Mouse (Mus musculus): ENCODE measurements around the gene Tnrc6c. TPM values are rescaled to one million over a fixed set of nuclear protein-coding genes. Genes with fewer than 3 reads are reported as not detected.
A peak's percentile ranks its signal among the peaks of the same experiment; 100 is the strongest.

The Tnrc6c gene
- total and polyA plus RNA-seq, 2 experiments from 2014 or later, result 26.5 to 79.8 TPM

DNA sequence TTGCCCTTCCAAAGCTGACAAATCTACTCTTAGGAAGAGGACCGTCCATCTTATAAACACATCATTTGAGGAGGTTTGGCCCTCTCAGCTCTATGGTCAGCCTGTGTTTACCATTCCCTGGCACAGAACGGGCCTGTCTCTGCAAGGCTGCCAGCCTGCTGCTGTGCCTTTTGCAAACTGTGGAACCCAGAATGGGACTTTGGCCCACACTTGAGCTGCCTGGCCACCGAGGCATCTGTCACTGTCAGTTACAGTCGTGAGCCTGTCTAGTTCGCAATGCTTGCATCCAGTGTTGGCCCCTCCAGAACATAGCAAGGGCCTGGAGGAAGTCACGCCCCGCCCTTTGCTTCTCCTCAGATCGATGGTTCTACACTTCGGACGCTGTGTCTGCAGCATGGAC is 105.2 kb downstream of the Tnrc6c start:
- TF ChIP-seq CTCF (IDR thresholded peaks at IDR 0.05), result no peak
- Histone ChIP-seq H3K4me2 (ENCODE audit: low read depth, low read length, poor library complexity, severe bottlenecking) (no peak overlapping the region), H3K4me1 (ENCODE audit: insufficient read depth, low read length) (no peaks in the 10 kb centered on the region), H3K27me3 (ENCODE audit: insufficient read depth, low read length) (no peaks in the 10 kb centered on the region), H3K9me3 (ENCODE audit: low read length) (no peaks in the 10 kb centered on the region), H3K36me3 (ENCODE audit: insufficient read depth, low read length) (peaks cover 70% of the 10 kb centered on the region), H3K9ac (replicated peaks; ENCODE audit: low read length, poor library complexity, severe bottlenecking) (no peak overlapping the region), H3K27ac (ENCODE audit: low read depth, low read length) (no peak overlapping the region), H3K4me3 (ENCODE audit: low read depth, low read length) (no peak overlapping the region)
- no peak for DNase-seq (ENCODE audit: low spot score)
- no peak for ATAC-seq (ENCODE audit: low FRiP score)
- WGBS, result 91% methylated on average over 10 of the region's 10 CpGs

- H3K9ac ChIP-seq (replicated peaks; ENCODE audit: low read length, poor library complexity, severe bottlenecking), result no peak overlapping the region
- H3K9me3 ChIP-seq (ENCODE audit: low read length), result no peaks in the 10 kb centered on the region
- ATAC-seq (ENCODE audit: low FRiP score) (no peak; the same call in 1 of the 2 replicates), DNase-seq (ENCODE audit: low spot score) (no peak)
- 90% methylated on average over 26 of the region's 26 CpGs for WGBS
- no peak overlapping the region for H3K4me2 ChIP-seq (ENCODE audit: low read depth, low read length, poor library complexity, severe bottlenecking)
- H3K27me3 ChIP-seq (ENCODE audit: insufficient read depth, low read length), result no peaks in the 10 kb centered on the region
- no peak overlapping the region for H3K4me3 ChIP-seq (ENCODE audit: low read depth, low read length)
- no peaks in the 10 kb centered on the region for H3K4me1 ChIP-seq (ENCODE audit: insufficient read depth, low read length)
- H3K36me3 ChIP-seq (ENCODE audit: insufficient read depth, low read length), result peaks cover 70% of the 10 kb centered on the region
- no peak for TF ChIP-seq CTCF (IDR thresholded peaks at IDR 0.05)
- H3K27ac ChIP-seq (ENCODE audit: low read depth, low read length), result no peak overlapping the region
Measured at GRCm38 (mm10) chr11:117760374-117761119, 106.5 kb downstream of the Tnrc6c start.

DNA sequence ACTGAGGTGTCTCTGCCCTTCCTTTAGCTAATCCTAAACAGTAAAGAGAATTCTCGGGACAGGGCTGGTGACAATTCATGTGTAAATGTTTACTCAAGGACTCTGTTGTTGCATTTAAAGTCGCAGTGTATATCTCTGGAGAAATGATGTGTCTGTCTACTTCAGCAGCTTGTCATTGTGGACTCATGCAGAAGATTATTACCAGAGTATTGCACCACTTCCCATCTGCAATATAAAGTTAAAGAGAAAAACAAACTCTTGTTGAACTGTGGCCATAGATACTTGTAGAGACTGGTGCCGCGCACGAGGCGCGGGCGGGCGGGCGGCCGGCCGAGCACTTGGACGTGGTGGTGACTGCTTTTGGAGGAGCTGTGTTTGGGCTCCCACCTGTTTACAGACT is 107.7 kb downstream of the Tnrc6c start:
- 91% methylated on average over 13 of the region's 13 CpGs for WGBS
- TF ChIP-seq CTCF (IDR thresholded peaks at IDR 0.05), result no peak

GRCm38 (mm10) chr11:117762246-117762645 is 108.2 kb downstream of the Tnrc6c start:
- H3K4me1 ChIP-seq (ENCODE audit: insufficient read depth, low read length), result no peaks in the 10 kb centered on the region
- no peak overlapping the region for H3K9ac ChIP-seq (replicated peaks; ENCODE audit: low read length, poor library complexity, severe bottlenecking)
- no peaks in the 10 kb centered on the region for H3K27me3 ChIP-seq (ENCODE audit: insufficient read depth, low read length)
- no peak overlapping the region for H3K4me3 ChIP-seq (ENCODE audit: low read depth, low read length)
- H3K9me3 ChIP-seq (ENCODE audit: low read length), result no peaks in the 10 kb centered on the region
- ATAC-seq (ENCODE audit: low FRiP score), result no peak
- WGBS, result 80% methylated on average over 12 of the region's 12 CpGs
- TF ChIP-seq CTCF (IDR thresholded peaks at IDR 0.05), result no peak
- no peak overlapping the region for H3K27ac ChIP-seq (ENCODE audit: low read depth, low read length)
- peaks cover 54% of the 10 kb centered on the region for H3K36me3 ChIP-seq (ENCODE audit: insufficient read depth, low read length)
- H3K4me2 ChIP-seq (ENCODE audit: low read depth, low read length, poor library complexity, severe bottlenecking), result no peak overlapping the region
- DNase-seq (ENCODE audit: low spot score), result no peak

More for the DNA sequence above, 107.7 kb downstream of the Tnrc6c start:
- H3K4me1 ChIP-seq (ENCODE audit: insufficient read depth, low read length), result no peaks in the 10 kb centered on the region
- DNase-seq (ENCODE audit: low spot score), result no peak
- no peak for ATAC-seq (ENCODE audit: low FRiP score)
- H3K27ac ChIP-seq (ENCODE audit: low read depth, low read length), result no peak overlapping the region
- H3K9me3 ChIP-seq (ENCODE audit: low read length), result no peaks in the 10 kb centered on the region
- H3K36me3 ChIP-seq (ENCODE audit: insufficient read depth, low read length), result peaks cover 58% of the 10 kb centered on the region
- no peak overlapping the region for H3K4me2 ChIP-seq (ENCODE audit: low read depth, low read length, poor library complexity, severe bottlenecking)
- H3K4me3 ChIP-seq (ENCODE audit: low read depth, low read length), result no peak overlapping the region
- no peaks in the 10 kb centered on the region for H3K27me3 ChIP-seq (ENCODE audit: insufficient read depth, low read length)
- H3K9ac ChIP-seq (replicated peaks; ENCODE audit: low read length, poor library complexity, severe bottlenecking), result no peak overlapping the region

DNA sequence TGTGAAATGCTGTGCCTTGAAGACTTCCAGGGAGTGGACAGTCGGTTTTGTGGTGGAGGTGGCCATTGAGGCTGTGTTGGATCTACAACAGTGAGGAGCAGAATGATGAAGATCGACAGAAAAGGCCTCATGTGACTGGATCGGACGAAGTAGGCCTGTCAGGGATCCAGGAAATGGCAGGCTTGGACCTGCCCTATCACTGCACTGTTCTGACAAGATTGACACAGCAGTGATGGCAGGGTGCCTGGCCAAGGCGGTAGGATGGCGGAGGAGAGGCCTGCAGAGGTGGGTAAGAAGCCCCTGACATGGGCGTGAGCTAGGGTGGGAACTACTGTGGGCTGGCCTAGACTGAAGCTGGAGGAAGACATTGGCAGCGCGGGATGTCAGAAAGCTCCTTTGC is 110.2 kb downstream of the Tnrc6c start:
- Histone ChIP-seq H3K36me3 (ENCODE audit: insufficient read depth, low read length) (peaks cover 35% of the 10 kb centered on the region), H3K4me1 (ENCODE audit: insufficient read depth, low read length) (no peaks in the 10 kb centered on the region), H3K4me3 (ENCODE audit: low read depth, low read length) (no peak overlapping the region), H3K4me2 (ENCODE audit: low read depth, low read length, poor library complexity, severe bottlenecking) (no peak overlapping the region), H3K27me3 (ENCODE audit: insufficient read depth, low read length) (no peaks in the 10 kb centered on the region), H3K9me3 (ENCODE audit: low read length) (no peaks in the 10 kb centered on the region), H3K27ac (ENCODE audit: low read depth, low read length) (no peak overlapping the region), H3K9ac (replicated peaks; ENCODE audit: low read length, poor library complexity, severe bottlenecking) (no peak overlapping the region)
- no peak for TF ChIP-seq CTCF (IDR thresholded peaks at IDR 0.05)
- DNase-seq (ENCODE audit: low spot score), result no peak
- 91% methylated on average over 9 of the region's 9 CpGs for WGBS
- ATAC-seq (ENCODE audit: low FRiP score), result no peak

DNA sequence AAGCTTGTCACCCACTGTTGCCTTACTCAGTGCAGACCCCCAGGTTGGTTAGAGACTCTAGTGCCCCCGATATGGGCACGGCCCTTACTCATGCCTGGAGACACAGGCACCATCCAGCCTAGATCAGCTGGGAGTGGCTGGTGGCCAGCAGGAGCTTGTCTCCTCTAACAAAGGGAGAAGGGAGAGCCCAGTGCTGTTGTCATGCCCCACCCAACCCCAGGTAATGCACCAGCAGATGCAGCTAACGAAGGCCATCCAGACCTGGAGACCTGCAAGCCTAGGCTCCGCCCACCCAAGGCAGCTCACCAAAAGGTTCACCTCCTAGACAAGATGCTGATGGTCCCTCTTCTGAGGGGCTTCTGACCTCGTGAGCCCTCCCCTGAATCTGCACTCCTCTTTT is 111.3 kb downstream of the Tnrc6c start:
- DNase-seq (ENCODE audit: low spot score) (no peak), ATAC-seq (ENCODE audit: low FRiP score) (0 out of 2 replicates have a peak, but pooled peaks have one; percentile 7)
- Histone ChIP-seq H3K4me3 (ENCODE audit: low read depth, low read length) (no peak overlapping the region), H3K27me3 (ENCODE audit: insufficient read depth, low read length) (no peaks in the 10 kb centered on the region), H3K4me2 (ENCODE audit: low read depth, low read length, poor library complexity, severe bottlenecking) (no peak overlapping the region), H3K36me3 (ENCODE audit: insufficient read depth, low read length) (peaks cover 24% of the 10 kb centered on the region), H3K4me1 (ENCODE audit: insufficient read depth, low read length) (no peaks in the 10 kb centered on the region), H3K9ac (replicated peaks; ENCODE audit: low read length, poor library complexity, severe bottlenecking) (no peak overlapping the region), H3K27ac (ENCODE audit: low read depth, low read length) (no peak overlapping the region), H3K9me3 (ENCODE audit: low read length) (no peaks in the 10 kb centered on the region)
- 91% methylated on average over 5 of the region's 5 CpGs for WGBS
- TF ChIP-seq CTCF (IDR thresholded peaks at IDR 0.05), result no peak

Measured in midbrain, postnatal 0 days (tissue).